Mouse (Mus musculus): Measurements from ENCODE around the gene Pomc. TPM values are rescaled to one million over a fixed set of nuclear protein-coding genes. Genes with fewer than 3 reads are reported as not detected.

The Pomc gene
- 2.4 and 3.4 TPM in 2 replicates for polyA plus RNA-seq (2015; fragmentation: Nextera tagmentation; extraction: Ambion mirVana)

GRCm38 (mm10) chr12:3954651-3955050 is at the start of gene Pomc:
Gene Pomc, plus strand, starts transcription at chr12:3954951.
- no peak within 1 kb of the TSS for H3K27ac ChIP-seq
- H3K36me3 ChIP-seq = no peaks in the 10 kb centered on the region
- 25% methylated on average over 22 of the region's 22 CpGs for WGBS
- no peaks in the 10 kb centered on the region for H3K4me1 ChIP-seq (replicated peaks)
- no peaks in the 10 kb centered on the region for H3K9me3 ChIP-seq
- ATAC-seq = no peak
- H3K4me3 ChIP-seq (replicated peaks) = no peak within 1 kb of the TSS
- no peak within 1 kb of the TSS for H3K9ac ChIP-seq
- H3K27me3 ChIP-seq (replicated peaks) = peaks cover 17% of the 10 kb centered on the region
- H3K4me2 ChIP-seq (replicated peaks) = no peak within 1 kb of the TSS

- peaks cover 63% of the 10 kb centered on the region for H3K36me3 ChIP-seq
- no peaks in the 10 kb centered on the region for H3K9me3 ChIP-seq
- H3K4me2 ChIP-seq (replicated peaks) = no peak overlapping the region
- ATAC-seq = no peak
- no peaks in the 10 kb centered on the region for H3K27me3 ChIP-seq (replicated peaks)
- no peak overlapping the region for H3K4me3 ChIP-seq (replicated peaks)
- 93% methylated on average over 9 of the region's 9 CpGs for WGBS
- H3K27ac ChIP-seq = no peak overlapping the region
- no peak overlapping the region for H3K9ac ChIP-seq
- no peaks in the 10 kb centered on the region for H3K4me1 ChIP-seq (replicated peaks)
Measured at GRCm38 (mm10) chr12:3905436-3905835, 49.3 kb upstream of the Pomc start.

- H3K4me2 ChIP-seq (replicated peaks) = no peak overlapping the region
- no peak overlapping the region for H3K27ac ChIP-seq
- no peak overlapping the region for H3K4me3 ChIP-seq (replicated peaks)
- peaks cover 61% of the 10 kb centered on the region for H3K36me3 ChIP-seq
- ATAC-seq = no peak
- H3K27me3 ChIP-seq (replicated peaks) = no peaks in the 10 kb centered on the region
- H3K9me3 ChIP-seq = no peaks in the 10 kb centered on the region
- H3K4me1 ChIP-seq (replicated peaks) = no peaks in the 10 kb centered on the region
- H3K9ac ChIP-seq = no peak overlapping the region
Measured at GRCm38 (mm10) chr12:3906308-3906707, 48.4 kb upstream of the Pomc start.

- Histone ChIP-seq H3K4me1 (replicated peaks) (no peaks in the 10 kb centered on the region), H3K9me3 (no peaks in the 10 kb centered on the region), H3K9ac (no peak overlapping the region), H3K36me3 (peaks cover 57% of the 10 kb centered on the region), H3K4me3 (replicated peaks) (no peak overlapping the region), H3K27me3 (replicated peaks) (no peaks in the 10 kb centered on the region), H3K4me2 (replicated peaks) (no peak overlapping the region), H3K27ac (no peak overlapping the region)
- 86% methylated on average over 4 of the region's 4 CpGs for WGBS
- no peak for ATAC-seq
Measured at GRCm38 (mm10) chr12:3907008-3907407, 47.7 kb upstream of the Pomc start.

GRCm38 (mm10) chr12:3907418-3907817 is 47.3 kb upstream of the Pomc start:
- no peak overlapping the region for H3K4me2 ChIP-seq (replicated peaks)
- no peak overlapping the region for H3K9ac ChIP-seq
- no peak for ATAC-seq
- H3K4me1 ChIP-seq (replicated peaks) = no peaks in the 10 kb centered on the region
- H3K27ac ChIP-seq = no peak overlapping the region
- no peak overlapping the region for H3K4me3 ChIP-seq (replicated peaks)
- 81% methylated on average over 13 of the region's 13 CpGs for WGBS
- H3K27me3 ChIP-seq (replicated peaks) = no peaks in the 10 kb centered on the region
- H3K36me3 ChIP-seq = peaks cover 56% of the 10 kb centered on the region
- no peaks in the 10 kb centered on the region for H3K9me3 ChIP-seq

GRCm38 (mm10) chr12:3910466-3911093 is 44.2 kb upstream of the Pomc start:
- H3K9me3 ChIP-seq = no peaks in the 10 kb centered on the region
- ATAC-seq = no peak
- no peak overlapping the region for H3K4me2 ChIP-seq (replicated peaks)
- H3K9ac ChIP-seq = no peak overlapping the region
- no peaks in the 10 kb centered on the region for H3K4me1 ChIP-seq (replicated peaks)
- H3K36me3 ChIP-seq = peaks cover 37% of the 10 kb centered on the region
- H3K4me3 ChIP-seq (replicated peaks) = no peak overlapping the region
- no peaks in the 10 kb centered on the region for H3K27me3 ChIP-seq (replicated peaks)
- 63% methylated on average over 10 of the region's 10 CpGs for WGBS
- H3K27ac ChIP-seq = no peak overlapping the region

- H3K36me3 ChIP-seq = peaks cover 28% of the 10 kb centered on the region
Measured at GRCm38 (mm10) chr12:3911831-3912348, 42.9 kb upstream of the Pomc start.

GRCm38 (mm10) chr12:3915852-3916251 is 38.9 kb upstream of the Pomc start:
- 78% methylated on average over 3 of the region's 3 CpGs for WGBS
- peaks cover 11% of the 10 kb centered on the region; the same call in 1 of the 2 replicates for H3K4me1 ChIP-seq (replicated peaks)
- H3K4me3 ChIP-seq (replicated peaks) = no peak overlapping the region
- ATAC-seq = no peak
- H3K9me3 ChIP-seq = no peaks in the 10 kb centered on the region
- H3K27me3 ChIP-seq (replicated peaks) = no peaks in the 10 kb centered on the region
- H3K9ac ChIP-seq = no peak overlapping the region
- peaks cover 6% of the 10 kb centered on the region; the same call in 1 of the 2 replicates for H3K36me3 ChIP-seq
- no peak overlapping the region for H3K4me2 ChIP-seq (replicated peaks)
- no peak overlapping the region for H3K27ac ChIP-seq

More at GRCm38 (mm10) chr12:3911831-3912348, 42.9 kb upstream of the Pomc start:
- Histone ChIP-seq H3K27me3 (replicated peaks) (no peaks in the 10 kb centered on the region), H3K4me3 (replicated peaks) (no peak overlapping the region), H3K4me2 (replicated peaks) (no peak overlapping the region), H3K9me3 (no peaks in the 10 kb centered on the region), H3K27ac (no peak overlapping the region), H3K4me1 (replicated peaks) (no peaks in the 10 kb centered on the region), H3K9ac (no peak overlapping the region)
- 0 out of 2 replicates have a peak, but pooled peaks have one; percentile 7 for ATAC-seq
- 87% methylated on average over 7 of the region's 7 CpGs for WGBS

- H3K4me2 ChIP-seq (replicated peaks) = no peak overlapping the region
- H3K36me3 ChIP-seq = no peaks in the 10 kb centered on the region
- H3K4me1 ChIP-seq (replicated peaks) = peaks cover 11% of the 10 kb centered on the region; the same call in 1 of the 2 replicates
- no peaks in the 10 kb centered on the region for H3K9me3 ChIP-seq
- 33% methylated on average over 14 of the region's 14 CpGs for WGBS
- no peak overlapping the region for H3K4me3 ChIP-seq (replicated peaks)
- H3K27me3 ChIP-seq (replicated peaks) = no peaks in the 10 kb centered on the region
- H3K27ac ChIP-seq = no peak overlapping the region
- no peak overlapping the region for H3K9ac ChIP-seq
- peak; percentile 62 for ATAC-seq
Measured at GRCm38 (mm10) chr12:3917668-3918341, 36.9 kb upstream of the Pomc start.

GRCm38 (mm10) chr12:3918577-3918976 is 36.2 kb upstream of the Pomc start:
- Histone ChIP-seq H3K9ac (no peak overlapping the region), H3K27me3 (replicated peaks) (no peaks in the 10 kb centered on the region), H3K36me3 (no peaks in the 10 kb centered on the region), H3K4me2 (replicated peaks) (no peak overlapping the region), H3K9me3 (no peaks in the 10 kb centered on the region), H3K4me3 (replicated peaks) (no peak overlapping the region), H3K4me1 (replicated peaks) (peaks cover 11% of the 10 kb centered on the region; the same call in 1 of the 2 replicates), H3K27ac (no peak overlapping the region)
- WGBS = 45% methylated on average over 3 of the region's 3 CpGs
- ATAC-seq = no peak

- H3K27me3 ChIP-seq (replicated peaks) = 0 out of 2 replicates have a peak, but pooled peaks cover 2% of the 10 kb centered on the region
- ATAC-seq = peak; percentile 85
- H3K9me3 ChIP-seq = no peaks in the 10 kb centered on the region
- H3K4me2 ChIP-seq (replicated peaks) = no peak overlapping the region
- no peak overlapping the region for H3K27ac ChIP-seq
- no peak overlapping the region for H3K4me3 ChIP-seq (replicated peaks)
- no peak overlapping the region for H3K9ac ChIP-seq
- peaks cover 11% of the 10 kb centered on the region; the same call in 1 of the 2 replicates for H3K4me1 ChIP-seq (replicated peaks)
- WGBS = 58% methylated on average over 3 of the region's 3 CpGs
- H3K36me3 ChIP-seq = no peaks in the 10 kb centered on the region
Measured at GRCm38 (mm10) chr12:3919423-3919822, 35.3 kb upstream of the Pomc start.

GRCm38 (mm10) chr12:3926127-3926526 is 28.6 kb upstream of the Pomc start:
- H3K4me3 ChIP-seq (replicated peaks) = no peak overlapping the region
- 0% methylated on average over 1 of the region's 1 CpGs for WGBS
- no peak overlapping the region for H3K9ac ChIP-seq
- no peaks in the 10 kb centered on the region for H3K9me3 ChIP-seq
- 0 out of 2 replicates have a peak, but pooled peaks cover 3% of the 10 kb centered on the region for H3K27me3 ChIP-seq (replicated peaks)
- H3K4me2 ChIP-seq (replicated peaks) = no peak overlapping the region
- H3K4me1 ChIP-seq (replicated peaks) = no peaks in the 10 kb centered on the region
- no peaks in the 10 kb centered on the region for H3K36me3 ChIP-seq
- ATAC-seq = peak; percentile 61
- H3K27ac ChIP-seq = no peak overlapping the region

Data from intestine, embryonic 15.5 days (tissue).